Mouse (Mus musculus) left cerebral cortex, postnatal 4 days (tissue): ENCODE results near the gene Rac1. TPM values are rescaled to one million over a fixed set of nuclear protein-coding genes. Genes with fewer than 3 reads are reported as not detected.
A peak's percentile ranks its signal among the peaks of the same experiment; 100 is the strongest.

Experiments
- DNase-seq: peaks from one replicate; pipeline ENCODE4 v3.0.0-alpha.2; 2022
- intact Hi-C: fragments of 180-260 bp; cut with DNase I; formaldehyde crosslinking; loops from one replicate; pipeline ENCODE4 v1.15.1; 2025
- total RNA-seq, 2 experiments: library from RNA; stranded (reverse); gene quantifications; 2 replicates each; pipeline ENCODE4 v1.2.3; 2021

Rac1 gene
- total RNA-seq, 2 experiments from 2014 or later: 415 to 420 TPM

DNA sequence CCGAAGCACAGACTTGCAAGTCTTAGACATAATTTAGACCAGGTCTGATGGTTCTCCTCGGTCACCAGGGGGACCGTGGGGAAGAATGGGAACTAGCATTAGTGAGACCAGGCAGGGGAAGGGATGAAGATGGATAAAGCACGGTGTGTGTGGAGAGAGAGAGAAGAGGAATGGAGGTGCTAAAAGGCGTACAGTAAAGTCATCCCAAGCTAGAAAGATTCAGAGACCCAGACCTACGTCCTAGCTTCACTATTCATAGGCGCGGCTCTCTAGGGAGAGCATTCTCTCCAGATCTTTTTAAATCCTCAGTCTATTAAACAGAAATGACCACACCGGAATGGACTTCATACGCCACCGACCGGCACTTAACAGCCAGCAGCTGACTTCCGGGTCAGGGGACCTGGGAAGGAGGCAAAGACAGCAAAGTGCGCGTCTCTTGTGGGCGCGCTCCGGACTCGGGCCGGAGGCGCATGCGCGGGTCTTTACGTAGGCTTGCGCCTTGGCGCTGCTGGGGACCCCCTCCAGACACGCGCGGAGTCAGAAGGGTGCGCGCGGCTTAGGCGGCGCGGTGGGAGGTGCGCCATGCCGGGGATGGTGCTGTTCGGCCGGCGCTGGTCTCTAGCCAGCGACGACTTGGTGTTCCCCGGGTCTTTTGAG lies 63.6 kb downstream of the Rac1 start, which contains the start of gene Daglb:
Daglb (plus strand) TSS at position 485 of the 657 bp plus-strand sequence.
- DNase-seq: peak; percentile 91

DNA sequence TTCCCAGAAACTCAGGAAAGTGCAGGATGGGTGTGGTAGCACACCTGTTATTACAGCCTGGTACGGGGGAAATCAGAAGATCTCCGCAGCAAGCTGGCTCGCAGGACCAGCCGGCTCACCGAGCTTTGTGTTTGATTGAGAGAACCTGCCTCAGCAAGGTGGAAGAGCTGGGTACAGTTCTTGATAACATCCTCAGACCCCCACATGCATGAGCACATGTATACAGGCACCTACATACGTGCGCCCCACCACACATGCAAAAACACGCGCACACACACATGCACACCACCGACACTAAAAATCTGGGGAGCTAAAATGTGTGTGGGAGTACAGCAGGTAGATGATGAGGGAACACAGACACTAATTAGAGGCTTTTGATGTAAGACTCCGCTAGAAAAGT lies 64.2 kb downstream of the Rac1 start:
- intact Hi-C loops: no loop called here

More for the DNA sequence above, 63.6 kb downstream of the Rac1 start, which contains the start of gene Daglb:
- intact Hi-C loops: no loop called here

More for the DNA sequence above, 64.2 kb downstream of the Rac1 start:
- no peak for DNase-seq

Other genes with a start within 250 kb of the Rac1 start
- 10 to 100 TPM in 1 of 2 experiments, 1 to 10 TPM in 1; 8.5 to 10.1 TPM for gene Zfp853, start 234.4 kb downstream of the Rac1 start, total RNA-seq
- 10 to 100 TPM; 26.0 to 29.9 TPM for gene E130309D02Rik, start 212.7 kb downstream of the Rac1 start, total RNA-seq
- 10 to 100 TPM; 37.9 to 44.8 TPM for gene Zdhhc4, start 198.8 kb downstream of the Rac1 start, total RNA-seq
- 1 to 10 TPM; 3.7 to 4.1 TPM for gene Grid2ip, start 170.7 kb downstream of the Rac1 start, total RNA-seq
- 10 to 100 TPM; 61.0 to 64.9 TPM for gene Kdelr2, start 124.2 kb downstream of the Rac1 start, total RNA-seq
- gene Daglb, start 63.5 kb downstream of the Rac1 start, total RNA-seq: 10 to 100 TPM; 16.7 to 17.4 TPM
- gene Cyth3, start 94.4 kb upstream of the Rac1 start, total RNA-seq: 100 to 1,000 TPM in 1 of 2 experiments, 10 to 100 TPM in 1; 88.2 to 115 TPM
- gene Usp42, start 204.2 kb upstream of the Rac1 start, total RNA-seq: 10 to 100 TPM; 40.9 to 43.9 TPM